Mouse (Mus musculus): Measurements from ENCODE around the gene Acin1. TPM values are rescaled to one million over a fixed set of nuclear protein-coding genes. Genes with fewer than 3 reads are reported as not detected.

Gene Acin1
- total and polyA plus RNA-seq, 2 experiments from 2014 or later: 56.0 to 69.7 TPM

GRCm38 (mm10) chr14:54699586-54699985 lies 12.9 kb upstream of the Acin1 start:
- Histone ChIP-seq H3K36me3 (replicated peaks; ENCODE audit: control insufficient read depth, insufficient read depth, low read length) (no peaks in the 10 kb centered on the region), H3K9ac (replicated peaks; ENCODE audit: low read depth, low read length) (no peak overlapping the region), H3K9me3 (replicated peaks; ENCODE audit: control insufficient read depth, low read length) (no peaks in the 10 kb centered on the region), H3K27me3 (ENCODE audit: control insufficient read depth, insufficient read depth, low read length) (no peaks in the 10 kb centered on the region), H3K27ac (ENCODE audit: low read depth) (no peak overlapping the region), H3K4me3 (ENCODE audit: low read depth, low read length) (no peak overlapping the region), H3K4me1 (ENCODE audit: control insufficient read depth, insufficient read depth) (0 out of 2 replicates have a peak, but pooled peaks cover 8% of the 10 kb centered on the region), H3K4me2 (ENCODE audit: low read depth, low read length) (no peak overlapping the region)
- ATAC-seq (ENCODE audit: insufficient read depth, low read depth) (no peak), DNase-seq (ENCODE audit: low spot score) (no peak)
- WGBS: 51% methylated on average over 3 of the region's 3 CpGs
- TF ChIP-seq EP300 (IDR thresholded peaks at IDR 0.05; ENCODE audit: low read depth) (no peak), CTCF (IDR thresholded peaks at IDR 0.05; ENCODE audit: low read depth) (no peak)

- ATAC-seq (ENCODE audit: insufficient read depth, low read depth) (no peak), DNase-seq (ENCODE audit: low spot score) (no peak)
- Histone ChIP-seq H3K9me3 (replicated peaks; ENCODE audit: control insufficient read depth, low read length) (no peaks in the 10 kb centered on the region), H3K27ac (ENCODE audit: low read depth) (no peak within 1 kb of the TSS), H3K27me3 (ENCODE audit: control insufficient read depth, insufficient read depth, low read length) (no peaks in the 10 kb centered on the region), H3K4me3 (ENCODE audit: low read depth, low read length) (no peak within 1 kb of the TSS), H3K4me1 (ENCODE audit: control insufficient read depth, insufficient read depth) (0 out of 2 replicates have a peak, but pooled peaks cover 8% of the 10 kb centered on the region), H3K36me3 (replicated peaks; ENCODE audit: control insufficient read depth, insufficient read depth, low read length) (no peaks in the 10 kb centered on the region), H3K4me2 (ENCODE audit: low read depth, low read length) (no peak within 1 kb of the TSS), H3K9ac (replicated peaks; ENCODE audit: low read depth, low read length) (no peak within 1 kb of the TSS)
- 71% methylated on average over 4 of the region's 4 CpGs for WGBS
- TF ChIP-seq CTCF (IDR thresholded peaks at IDR 0.05; ENCODE audit: low read depth) (no peak), EP300 (IDR thresholded peaks at IDR 0.05; ENCODE audit: low read depth) (no peak)
Observed at GRCm38 (mm10) chr14:54698733-54699132, 12.0 kb upstream of the Acin1 start, which contains the start of gene Gm29776. Gene Gm29776 (minus strand): TSS chr14:54698833.

- ATAC-seq (ENCODE audit: insufficient read depth, low read depth): no peak
- no peak overlapping the region for H3K27ac ChIP-seq (ENCODE audit: low read depth)
- no peak overlapping the region for H3K9ac ChIP-seq (replicated peaks; ENCODE audit: low read depth, low read length)
- no peaks in the 10 kb centered on the region for H3K27me3 ChIP-seq (ENCODE audit: control insufficient read depth, insufficient read depth, low read length)
- no peak for TF ChIP-seq EP300 (IDR thresholded peaks at IDR 0.05; ENCODE audit: low read depth)
- no peak overlapping the region for H3K4me2 ChIP-seq (ENCODE audit: low read depth, low read length)
- H3K36me3 ChIP-seq (replicated peaks; ENCODE audit: control insufficient read depth, insufficient read depth, low read length): peaks cover 10% of the 10 kb centered on the region; the same call in 1 of the 2 replicates
- H3K4me1 ChIP-seq (ENCODE audit: control insufficient read depth, insufficient read depth): 0 out of 2 replicates have a peak, but pooled peaks cover 8% of the 10 kb centered on the region
- WGBS: 80% methylated on average over 4 of the region's 4 CpGs
- no peak overlapping the region for H3K4me3 ChIP-seq (ENCODE audit: low read depth, low read length)
- no peak for DNase-seq (ENCODE audit: low spot score)
- no peaks in the 10 kb centered on the region for H3K9me3 ChIP-seq (replicated peaks; ENCODE audit: control insufficient read depth, low read length)
Observed at GRCm38 (mm10) chr14:54696752-54697151, 10.0 kb upstream of the Acin1 start.

GRCm38 (mm10) chr14:54695042-54695441 lies 8.3 kb upstream of the Acin1 start:
- WGBS: 50% methylated on average over 6 of the region's 6 CpGs
- no peak for TF ChIP-seq EP300 (IDR thresholded peaks at IDR 0.05; ENCODE audit: low read depth)
- TF ChIP-seq CTCF (IDR thresholded peaks at IDR 0.05; ENCODE audit: low read depth): no peak
- no peaks in the 10 kb centered on the region for H3K9me3 ChIP-seq (replicated peaks; ENCODE audit: control insufficient read depth, low read length)
- no peak overlapping the region for H3K4me2 ChIP-seq (ENCODE audit: low read depth, low read length)
- H3K4me3 ChIP-seq (ENCODE audit: low read depth, low read length): no peak overlapping the region
- H3K36me3 ChIP-seq (replicated peaks; ENCODE audit: control insufficient read depth, insufficient read depth, low read length): peaks cover 21% of the 10 kb centered on the region
- ATAC-seq (ENCODE audit: insufficient read depth, low read depth) (no peak), DNase-seq (ENCODE audit: low spot score) (no peak)
- no peak overlapping the region for H3K9ac ChIP-seq (replicated peaks; ENCODE audit: low read depth, low read length)
- no peaks in the 10 kb centered on the region for H3K27me3 ChIP-seq (ENCODE audit: control insufficient read depth, insufficient read depth, low read length)
- no peak overlapping the region for H3K27ac ChIP-seq (ENCODE audit: low read depth)
- 0 out of 2 replicates have a peak, but pooled peaks cover 2% of the 10 kb centered on the region for H3K4me1 ChIP-seq (ENCODE audit: control insufficient read depth, insufficient read depth)

- Histone ChIP-seq H3K27ac (ENCODE audit: low read depth) (peak overlapping the region; percentile 97), H3K9me3 (replicated peaks; ENCODE audit: control insufficient read depth, low read length) (no peaks in the 10 kb centered on the region), H3K4me3 (ENCODE audit: low read depth, low read length) (peak overlapping the region; percentile 87), H3K36me3 (replicated peaks; ENCODE audit: control insufficient read depth, insufficient read depth, low read length) (peaks cover 35% of the 10 kb centered on the region), H3K9ac (replicated peaks; ENCODE audit: low read depth, low read length) (peak overlapping the region; percentile 77), H3K4me1 (ENCODE audit: control insufficient read depth, insufficient read depth) (peaks cover 11% of the 10 kb centered on the region), H3K27me3 (ENCODE audit: control insufficient read depth, insufficient read depth, low read length) (no peaks in the 10 kb centered on the region), H3K4me2 (ENCODE audit: low read depth, low read length) (peak overlapping the region; percentile 64)
- 5% methylated on average over 8 of the region's 8 CpGs for WGBS
- peak; percentile 51 for DNase-seq (ENCODE audit: low spot score)
- no peak for TF ChIP-seq CTCF (IDR thresholded peaks at IDR 0.05; ENCODE audit: low read depth)
- TF ChIP-seq EP300 (IDR thresholded peaks at IDR 0.05; ENCODE audit: low read depth): 0 out of 2 replicates have a peak, but pooled peaks have one; percentile 3
- no peak for ATAC-seq (ENCODE audit: insufficient read depth, low read depth)
Observed at GRCm38 (mm10) chr14:54687251-54687650, 520 bp upstream of the Acin1 start.

- H3K9me3 ChIP-seq (replicated peaks; ENCODE audit: control insufficient read depth, low read length): no peaks in the 10 kb centered on the region
- H3K4me3 ChIP-seq (ENCODE audit: low read depth, low read length): peak within 1 kb of the TSS; percentile 87
- TF ChIP-seq CTCF (IDR thresholded peaks at IDR 0.05; ENCODE audit: low read depth): peak; percentile 38
- TF ChIP-seq EP300 (IDR thresholded peaks at IDR 0.05; ENCODE audit: low read depth): 0 out of 2 replicates have a peak, but pooled peaks have one; percentile 42
- DNase-seq (ENCODE audit: low spot score) (peak; percentile 94), ATAC-seq (ENCODE audit: insufficient read depth, low read depth) (peak; percentile 67)
- H3K4me2 ChIP-seq (ENCODE audit: low read depth, low read length): peak within 1 kb of the TSS; percentile 85
- peaks cover 11% of the 10 kb centered on the region for H3K4me1 ChIP-seq (ENCODE audit: control insufficient read depth, insufficient read depth)
- peak within 1 kb of the TSS; percentile 97 for H3K27ac ChIP-seq (ENCODE audit: low read depth)
- H3K9ac ChIP-seq (replicated peaks; ENCODE audit: low read depth, low read length): peak within 1 kb of the TSS; percentile 93
- WGBS: under 1% methylated on average over 38 of the region's 41 CpGs
- peaks cover 38% of the 10 kb centered on the region for H3K36me3 ChIP-seq (replicated peaks; ENCODE audit: control insufficient read depth, insufficient read depth, low read length)
- H3K27me3 ChIP-seq (ENCODE audit: control insufficient read depth, insufficient read depth, low read length): no peaks in the 10 kb centered on the region
Observed at GRCm38 (mm10) chr14:54686063-54686521, 639 bp downstream of the Acin1 start, which contains the start of gene 1700123O20Rik. Gene 1700123O20Rik (plus strand): TSS chr14:54686216.

Data from heart, postnatal 0 days (tissue).